Mouse (Mus musculus) midbrain, embryonic 16.5 days (tissue): ENCODE measurements around the gene Kcnq1. TPM values are rescaled to one million over a fixed set of nuclear protein-coding genes. Genes with fewer than 3 reads are reported as not detected.

Experiments
- ATAC-seq: fragments of 200-750 bp; cut with Nextera tagmentation; 2 replicates; pipeline ENCODE4 v1.8.0; 2017; ENCODE audit warnings: moderate TSS enrichment
- H3K27ac ChIP-seq: fragments of 300-500 bp; sonication (generic); 2 replicates; pipeline ENCODE4 v1.5.1; 2014; ENCODE audit warnings: mild to moderate bottlenecking, low read length, mixed read lengths
- H3K27me3 ChIP-seq: fragments of 300-500 bp; sonication (generic); 2 replicates; pipeline ENCODE4 v1.6.1; 2014; ENCODE audit warnings: low read depth, low read length, mixed read lengths; ENCODE audit not compliant: control insufficient read depth, insufficient read depth
- H3K36me3 ChIP-seq: fragments of 300-500 bp; sonication (generic); 2 replicates; pipeline ENCODE4 v1.6.1; 2014; ENCODE audit warnings: mild to moderate bottlenecking, low read length, moderate library complexity, mixed read lengths; ENCODE audit not compliant: control insufficient read depth, insufficient read depth
- H3K4me1 ChIP-seq: fragments of 300-500 bp; sonication (generic); 2 replicates; pipeline ENCODE4 v1.6.1; 2014; ENCODE audit warnings: mild to moderate bottlenecking, low read length, mixed read lengths; ENCODE audit not compliant: control insufficient read depth, insufficient read depth
- H3K4me2 ChIP-seq: fragments of 300-500 bp; sonication (generic); 2 replicates; pipeline ENCODE4 v1.6.1; 2014; ENCODE audit warnings: mild to moderate bottlenecking, low read length, mixed read lengths
- H3K4me3 ChIP-seq: fragments of 300-500 bp; sonication (generic); 2 replicates; pipeline ENCODE4 v1.5.1; 2014; ENCODE audit warnings: low read depth, mild to moderate bottlenecking, low read length, moderate library complexity, mixed read lengths
- H3K9ac ChIP-seq: fragments of 300-500 bp; sonication (generic); 2 replicates; pipeline ENCODE4 v1.6.1; 2014; ENCODE audit warnings: low read depth, low read length, mixed read lengths
- H3K9me3 ChIP-seq: fragments of 300-500 bp; sonication (generic); replicated peaks from 2 replicates; pipeline ENCODE4 v1.6.1; 2014; ENCODE audit warnings: mild to moderate bottlenecking, low read length, mixed read lengths; ENCODE audit not compliant: control insufficient read depth, poor library complexity, severe bottlenecking
- WGBS: fragments of 180-500 bp; shearing (Covaris S2); extraction: QIAGEN DNeasy Blood & Tissue Kit; methylation state at CpG from one replicate; pipeline ENCODE4 v1.1.7; 2014; 5-methylcytosine and 5-hydroxymethylcytosine counted together
- polyA plus RNA-seq: library from polyadenylated mRNA; unstranded; fragments of >200 nt; fragmentation: Nextera tagmentation; extraction: Ambion mirVana; gene quantifications from 2 replicates; pipeline ENCODE4 v1.2.1, GENCODE M21; 2015

The Kcnq1 gene
- polyA plus RNA-seq, 1 experiment from 2014 or later, result 1.1 TPM

DNA sequence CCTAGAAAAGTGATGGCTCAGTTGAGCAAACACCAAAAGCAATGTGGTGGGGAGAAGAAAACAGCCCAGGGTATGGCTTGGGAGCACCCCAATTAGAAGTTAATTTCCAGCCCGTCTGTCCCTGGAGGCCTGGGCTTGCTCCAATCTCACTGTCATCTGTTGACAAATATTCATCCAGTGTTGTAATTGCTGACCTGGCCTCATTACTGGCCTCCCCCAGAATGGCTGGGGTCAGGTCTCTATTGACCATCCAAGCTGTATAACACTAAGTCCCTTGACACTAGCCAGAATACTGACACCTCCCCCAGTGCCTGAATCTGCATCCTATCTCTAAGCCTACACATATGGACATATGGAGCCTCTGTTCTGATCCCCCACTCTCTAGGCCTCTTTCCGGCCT lies 28.8 kb upstream of the Kcnq1 start:
- no peak overlapping the region for H3K9ac ChIP-seq
- no peak for ATAC-seq
- H3K4me2 ChIP-seq, result no peak overlapping the region
- WGBS, result 95% methylated on average over 2 of the region's 2 CpGs
- H3K4me1 ChIP-seq, result no peaks in the 10 kb centered on the region
- H3K9me3 ChIP-seq, result no peaks in the 10 kb centered on the region
- H3K27ac ChIP-seq, result no peak overlapping the region
- H3K27me3 ChIP-seq, result no peaks in the 10 kb centered on the region
- H3K36me3 ChIP-seq, result no peaks in the 10 kb centered on the region
- H3K4me3 ChIP-seq, result no peak overlapping the region

DNA sequence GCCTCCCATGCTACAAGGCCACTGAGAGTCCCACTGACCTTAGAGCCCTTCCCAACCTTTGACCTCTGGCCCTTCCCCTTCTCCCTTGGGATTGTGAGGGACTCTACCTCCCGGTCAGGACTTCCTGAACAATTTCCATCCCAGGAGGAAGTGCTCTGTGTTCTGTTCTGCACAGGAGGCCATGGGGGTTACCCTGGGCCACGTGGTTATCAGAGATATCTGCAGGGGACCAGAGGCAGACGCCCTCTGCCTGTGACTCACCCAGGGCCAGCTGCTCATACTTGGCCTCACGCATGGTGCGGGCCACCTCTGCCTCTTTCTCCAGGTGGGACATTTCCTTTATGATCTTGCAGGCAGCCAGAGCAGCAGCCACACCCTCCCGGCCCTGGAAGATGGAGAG lies 24.1 kb upstream of the Kcnq1 start:
- Histone ChIP-seq H3K4me1 (no peaks in the 10 kb centered on the region; the same call in 1 of the 2 replicates), H3K4me3 (no peak overlapping the region), H3K27me3 (no peaks in the 10 kb centered on the region), H3K4me2 (no peak overlapping the region), H3K9ac (no peak overlapping the region), H3K36me3 (no peaks in the 10 kb centered on the region), H3K27ac (no peak overlapping the region), H3K9me3 (no peaks in the 10 kb centered on the region)
- no peak for ATAC-seq
- WGBS, result 73% methylated on average over 6 of the region's 6 CpGs

DNA sequence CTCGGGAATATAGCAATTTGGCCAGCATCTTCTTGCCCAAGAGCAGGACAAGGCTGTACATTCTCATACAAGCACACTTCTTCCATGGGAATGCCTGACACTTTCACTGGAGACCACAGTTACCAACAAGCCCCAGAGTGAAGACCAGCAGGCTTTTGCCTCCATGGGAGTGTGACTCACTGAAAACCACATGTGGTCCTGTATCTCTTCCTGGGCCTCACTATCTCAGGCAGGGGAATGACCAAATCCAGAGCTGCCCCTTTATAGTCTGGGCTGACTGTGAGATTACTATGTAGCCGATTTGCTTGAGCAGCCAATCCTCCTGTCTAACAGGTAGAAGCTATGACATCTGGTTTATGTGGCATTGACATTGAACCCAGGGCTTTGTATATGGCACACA lies 22.5 kb upstream of the Kcnq1 start:
- Histone ChIP-seq H3K4me3 (no peak overlapping the region), H3K27me3 (no peaks in the 10 kb centered on the region), H3K27ac (no peak overlapping the region), H3K4me2 (no peak overlapping the region), H3K36me3 (no peaks in the 10 kb centered on the region), H3K9me3 (no peaks in the 10 kb centered on the region), H3K9ac (no peak overlapping the region), H3K4me1 (no peaks in the 10 kb centered on the region; the same call in 1 of the 2 replicates)
- ATAC-seq, result no peak
- WGBS, result 72% methylated on average over 2 of the region's 2 CpGs

DNA sequence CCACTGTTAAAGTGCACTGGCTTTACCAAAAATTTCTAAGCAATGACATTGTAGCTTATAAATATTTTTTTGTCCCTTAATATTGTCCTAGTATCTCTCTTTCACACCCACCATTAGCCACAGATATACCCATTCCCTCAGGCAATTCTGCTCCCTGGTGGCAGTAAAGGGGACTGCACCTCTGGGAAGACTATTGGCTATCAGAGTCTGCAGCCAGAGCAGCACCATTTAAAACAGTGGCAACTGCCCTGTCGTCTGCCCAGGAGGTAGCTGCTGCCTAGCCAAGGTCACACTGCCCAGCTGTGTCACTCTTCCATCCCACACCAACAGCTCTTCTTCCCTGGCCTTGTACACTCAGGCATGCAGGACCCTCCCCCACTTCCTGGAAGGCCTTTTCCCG lies 19.8 kb upstream of the Kcnq1 start:
- Histone ChIP-seq H3K9ac (no peak overlapping the region), H3K27me3 (no peaks in the 10 kb centered on the region), H3K9me3 (no peaks in the 10 kb centered on the region), H3K27ac (no peak overlapping the region), H3K4me1 (no peaks in the 10 kb centered on the region; the same call in 1 of the 2 replicates), H3K4me2 (no peak overlapping the region), H3K4me3 (no peak overlapping the region), H3K36me3 (no peaks in the 10 kb centered on the region)
- 60% methylated on average over 2 of the region's 2 CpGs for WGBS
- no peak for ATAC-seq

DNA sequence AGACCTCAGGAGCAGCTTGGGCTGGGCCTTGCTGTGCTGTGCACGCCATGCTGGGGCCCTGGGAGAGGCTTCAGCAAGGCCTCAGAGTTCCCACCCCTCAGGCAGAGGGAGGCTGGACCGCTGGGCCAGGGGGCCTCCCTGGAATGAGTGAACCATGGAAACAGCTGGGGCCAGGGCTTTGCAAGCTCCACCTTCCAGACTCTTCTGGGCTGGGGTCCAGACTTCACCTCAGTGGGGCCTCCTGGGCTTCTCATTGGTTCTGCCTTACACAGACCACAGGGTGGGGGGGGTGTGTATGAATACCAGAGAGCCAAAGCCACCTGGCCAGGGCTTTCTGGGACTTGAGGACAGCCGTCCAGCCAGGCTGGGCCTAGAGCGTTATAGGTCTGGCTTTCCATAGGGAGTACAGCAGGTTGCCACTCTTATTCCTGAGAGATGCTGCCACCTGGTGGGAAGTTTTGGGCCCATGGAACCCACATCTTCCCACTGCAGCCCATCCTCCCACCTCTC lies 19.0 kb upstream of the Kcnq1 start:
- WGBS, result 38% methylated on average over 4 of the region's 4 CpGs
- Histone ChIP-seq H3K36me3 (no peaks in the 10 kb centered on the region), H3K4me2 (no peak overlapping the region), H3K9ac (no peak overlapping the region), H3K9me3 (no peaks in the 10 kb centered on the region), H3K4me3 (no peak overlapping the region), H3K4me1 (no peaks in the 10 kb centered on the region; the same call in 1 of the 2 replicates), H3K27me3 (no peaks in the 10 kb centered on the region), H3K27ac (no peak overlapping the region)
- ATAC-seq, result no peak

DNA sequence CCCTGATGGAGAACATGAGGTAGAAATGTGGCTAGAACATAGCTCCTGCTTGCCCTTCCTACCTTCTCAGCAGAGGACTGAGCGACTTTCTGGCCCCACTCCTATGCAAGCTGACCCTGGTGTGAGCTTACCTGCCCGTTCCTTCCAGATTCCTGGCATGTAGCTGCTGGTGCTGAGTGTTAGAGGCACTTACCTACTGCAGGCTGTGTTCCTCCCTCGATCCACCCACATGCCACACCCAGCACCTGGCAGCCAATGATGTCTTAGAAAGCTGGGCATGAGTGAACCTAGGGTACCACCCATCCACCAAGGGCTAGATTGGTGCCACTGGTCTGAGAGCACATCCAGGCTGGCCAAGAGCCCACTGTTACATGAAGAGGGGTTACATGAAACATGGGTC lies 12.3 kb upstream of the Kcnq1 start:
- no peak for ATAC-seq
- H3K4me2 ChIP-seq, result no peak overlapping the region
- no peak overlapping the region for H3K27ac ChIP-seq

DNA sequence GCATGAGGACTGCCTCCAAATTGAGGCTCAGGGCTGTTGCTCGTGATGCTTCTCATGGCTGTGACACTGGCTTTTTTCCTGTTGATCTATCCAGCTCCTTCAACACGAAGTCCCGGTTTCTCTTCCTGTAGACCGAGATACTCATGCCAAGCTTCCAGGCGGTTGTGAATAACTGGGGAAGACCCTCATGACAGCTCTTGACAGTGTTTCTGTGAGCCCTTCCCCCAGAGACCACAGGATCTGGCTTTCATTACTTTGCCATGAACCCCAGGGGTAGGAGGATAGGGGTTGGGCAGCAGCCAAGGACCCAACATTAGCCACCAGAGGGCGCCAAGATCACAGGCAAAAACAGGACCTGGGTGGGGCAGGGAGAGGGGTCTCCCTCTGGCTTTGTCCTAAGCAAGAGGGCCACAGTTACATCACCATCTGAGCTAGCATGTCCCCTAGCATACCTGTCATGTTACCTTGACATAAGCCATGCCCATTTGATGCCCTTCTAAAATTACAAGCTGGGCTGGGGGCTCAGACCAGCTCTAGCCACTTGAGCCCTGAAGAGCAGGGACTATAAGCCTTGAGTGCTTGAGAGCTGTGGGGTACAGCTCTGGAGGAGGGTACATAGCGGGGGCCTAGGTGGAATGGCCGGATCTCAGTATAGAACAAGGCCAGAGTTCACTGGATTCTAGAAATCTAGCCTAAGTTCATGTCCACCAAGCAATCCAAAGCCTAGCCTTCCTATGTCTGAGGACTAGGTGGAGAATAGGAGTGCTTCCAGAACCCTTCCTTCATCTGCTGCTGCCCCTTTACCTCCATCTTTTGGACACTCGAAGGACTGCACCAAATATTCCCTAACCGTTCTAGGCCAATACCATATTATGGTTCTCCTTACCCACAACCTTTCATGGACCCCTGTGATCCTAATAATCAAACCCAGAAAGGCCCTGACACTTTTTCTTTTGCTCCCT lies 11.3 kb upstream of the Kcnq1 start, which contains the start of gene Trpm5:
TSS of gene Trpm5 (minus strand) at position 51 of the 962 bp plus-strand sequence.
- Histone ChIP-seq H3K27me3 (no peaks in the 10 kb centered on the region), H3K36me3 (no peaks in the 10 kb centered on the region), H3K4me2 (no peak within 1 kb of the TSS), H3K9ac (no peak within 1 kb of the TSS), H3K27ac (no peak within 1 kb of the TSS), H3K4me1 (no peaks in the 10 kb centered on the region), H3K4me3 (no peak within 1 kb of the TSS), H3K9me3 (no peaks in the 10 kb centered on the region)
- no peak for ATAC-seq
- 50% methylated on average over 10 of the region's 10 CpGs for WGBS

More for the DNA sequence above, 12.3 kb upstream of the Kcnq1 start:
- no peaks in the 10 kb centered on the region for H3K4me1 ChIP-seq
- H3K27me3 ChIP-seq, result no peaks in the 10 kb centered on the region
- H3K9me3 ChIP-seq, result no peaks in the 10 kb centered on the region
- H3K36me3 ChIP-seq, result no peaks in the 10 kb centered on the region
- WGBS, result 75% methylated on average over 3 of the region's 3 CpGs
- H3K4me3 ChIP-seq, result no peak overlapping the region
- no peak overlapping the region for H3K9ac ChIP-seq

DNA sequence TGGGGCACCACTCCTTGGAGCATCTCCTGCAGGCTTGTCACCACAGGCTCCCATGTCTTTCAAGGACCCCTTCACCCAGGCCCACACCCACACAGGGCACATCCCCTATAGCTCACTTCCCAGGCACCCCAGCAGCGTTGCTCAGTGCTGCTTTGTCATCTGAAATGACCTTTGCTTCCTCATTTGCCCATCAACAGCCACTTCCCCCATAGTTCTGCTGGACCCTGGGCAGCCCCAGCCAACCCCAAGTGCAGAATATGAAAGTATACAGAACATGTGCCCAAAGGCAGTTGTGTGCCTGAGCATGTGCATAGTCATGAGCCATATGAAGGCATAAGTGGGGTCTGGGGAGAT lies 10.6 kb upstream of the Kcnq1 start:
- Histone ChIP-seq H3K4me1 (no peaks in the 10 kb centered on the region), H3K9ac (no peak overlapping the region), H3K4me2 (no peak overlapping the region), H3K27me3 (no peaks in the 10 kb centered on the region), H3K4me3 (no peak overlapping the region), H3K9me3 (no peaks in the 10 kb centered on the region), H3K36me3 (no peaks in the 10 kb centered on the region), H3K27ac (no peak overlapping the region)
- 64% methylated on average over 1 of the region's 1 CpGs for whole genome bisulfite sequencing
- ATAC-seq, result no peak

DNA sequence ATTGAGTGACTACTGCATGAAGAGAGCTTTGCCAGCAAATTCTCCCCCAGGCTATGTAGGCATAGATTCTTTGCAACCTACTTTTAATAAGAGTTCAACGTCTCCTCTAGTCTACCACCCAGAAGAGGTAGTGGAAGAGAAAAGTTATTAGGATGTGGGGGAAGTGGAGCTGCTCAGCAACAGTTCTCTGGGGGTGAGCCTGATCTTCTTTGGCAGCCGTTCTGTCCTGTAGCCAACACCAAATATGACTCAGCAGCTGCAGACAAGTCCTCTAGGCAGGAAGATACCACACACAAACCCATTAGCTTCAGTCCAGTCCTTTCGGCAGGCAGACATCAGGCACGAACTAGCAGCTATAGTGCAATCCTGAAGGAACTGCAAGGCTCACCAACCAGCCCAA lies 5.4 kb upstream of the Kcnq1 start:
- no peak overlapping the region for H3K27ac ChIP-seq
- H3K9ac ChIP-seq, result no peak overlapping the region
- H3K4me3 ChIP-seq, result no peak overlapping the region
- peaks cover 5% of the 10 kb centered on the region for H3K27me3 ChIP-seq
- WGBS, result 72% methylated on average over 4 of the region's 4 CpGs
- no peaks in the 10 kb centered on the region for H3K36me3 ChIP-seq
- no peak for ATAC-seq
- H3K4me1 ChIP-seq, result no peaks in the 10 kb centered on the region
- H3K9me3 ChIP-seq, result no peaks in the 10 kb centered on the region
- H3K4me2 ChIP-seq, result no peak overlapping the region
